Mouse (Mus musculus) erythroblast, embryonic 14.5 days (primary cell): Measurements from ENCODE around the gene Plekha6.

Source experiments
- GATA1 ChIP-seq: IDR thresholded peaks from 2 replicates; pipeline ENCODE4 v1.6.1; 2012; ENCODE audit warnings: low read length, inconsistent platforms, mixed read lengths
- TAL1 ChIP-seq: IDR thresholded peaks from 3 replicates; pipeline ENCODE4 v1.6.1; 2012; ENCODE audit warnings: low read length, inconsistent platforms, mixed read lengths

DNA sequence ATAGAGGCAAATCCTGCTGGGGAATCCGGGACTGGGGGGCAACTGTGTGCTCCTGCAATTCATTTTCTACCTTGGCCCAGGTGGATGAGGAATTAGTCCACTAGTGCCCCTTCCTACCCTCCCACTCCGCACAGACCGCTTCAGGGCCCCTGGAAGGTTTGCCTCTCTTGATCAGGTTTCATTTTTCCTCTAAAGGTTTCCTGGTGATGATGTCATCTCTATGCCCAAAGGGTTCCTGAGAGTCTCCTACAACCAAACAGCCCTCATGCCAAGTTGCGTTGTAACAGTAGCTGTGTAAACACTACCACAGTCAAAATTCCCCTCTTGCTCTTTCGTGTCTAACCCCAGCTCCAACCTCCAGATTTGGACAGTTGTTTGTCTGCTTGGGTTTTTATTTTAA is 16.7 kb upstream of the Plekha6 start:
- TF ChIP-seq GATA1 (no peak), TAL1 (no peak)
